Mouse (Mus musculus) bone marrow, adult 2 months (tissue): ENCODE measurements around the gene Mt1. TPM values are rescaled to one million over a fixed set of nuclear protein-coding genes. Genes with fewer than 3 reads are reported as not detected.
A peak's percentile ranks its signal among the peaks of the same experiment; 100 is the strongest.

Source experiments
- H3K27ac ChIP-seq: fragments of 200-500 bp; 2 replicates; pipeline ENCODE4 v1.5.1; 2012; ENCODE audit warnings: low read depth, mild to moderate bottlenecking, control low read depth, inconsistent platforms, low read length; ENCODE audit not compliant: control insufficient read depth, poor library complexity, insufficient read depth
- H3K4me1 ChIP-seq: fragments of 200-500 bp; 2 replicates; pipeline ENCODE4 v1.6.1; 2011; ENCODE audit warnings: low read length; ENCODE audit not compliant: control insufficient read depth, insufficient read depth
- H3K4me3 ChIP-seq: fragments of 200-500 bp; replicated peaks from 2 replicates; pipeline ENCODE3; 2011; ENCODE audit warnings: mild to moderate bottlenecking, low read depth, low read length, control low read depth; ENCODE audit not compliant: control insufficient read depth
- CTCF ChIP-seq: fragments of 200-500 bp; IDR thresholded peaks from 2 replicates; pipeline ENCODE4 v1.5.1; 2011; ENCODE audit warnings: low read length, control low read depth; ENCODE audit not compliant: control insufficient read depth, insufficient read depth
- POLR2A ChIP-seq: fragments of 200-500 bp; IDR thresholded peaks from 2 replicates; pipeline ENCODE4 v1.6.1; 2011; ENCODE audit warnings: low read depth, mild to moderate bottlenecking, control low read depth, low read length, borderline replicate concordance; ENCODE audit not compliant: control insufficient read depth
- WGBS: fragments of 180-500 bp; shearing (Covaris S2); methylation state at CpG from one replicate; pipeline ENCODE4 v1.1.7; 2018; 5-methylcytosine and 5-hydroxymethylcytosine counted together
- polyA plus RNA-seq: library from polyadenylated mRNA; stranded (reverse); fragments of >200 nt; gene quantifications from 2 replicates; pipeline ENCODE4 v1.2.4, GENCODE M21; 2011; ENCODE audit warnings: low replicate concordance; ENCODE audit not compliant: missing spikeins, insufficient read depth, insufficient read length

Mt1 gene
- polyA plus RNA-seq, 1 experiment = 700 TPM

GRCm38 (mm10) chr8:94169547-94169946 is 9.3 kb upstream of the Mt1 start:
- no peak overlapping the region for H3K4me3 ChIP-seq
- no peak for TF ChIP-seq CTCF
- no peak for TF ChIP-seq POLR2A
- H3K27ac ChIP-seq = no peak overlapping the region
- 59% methylated on average over 5 of the region's 5 CpGs for WGBS
- no peaks in the 10 kb centered on the region; the same call in 1 of the 2 replicates for H3K4me1 ChIP-seq

GRCm38 (mm10) chr8:94171321-94171755 is 7.5 kb upstream of the Mt1 start:
- WGBS = 31% methylated on average over 10 of the region's 10 CpGs
- Histone ChIP-seq H3K4me1 (no peaks in the 10 kb centered on the region; the same call in 1 of the 2 replicates), H3K27ac (no peak overlapping the region), H3K4me3 (no peak overlapping the region)
- TF ChIP-seq POLR2A = no peak
- TF ChIP-seq CTCF = no peak

GRCm38 (mm10) chr8:94172075-94172808 is 6.6 kb upstream of the Mt1 start, which contains the start of gene Mt2:
Gene Mt2, plus strand, starts transcription at chr8:94172664.
- TF ChIP-seq POLR2A (no peak), CTCF (no peak)
- WGBS = under 1% methylated on average over 56 of the region's 56 CpGs
- no peaks in the 10 kb centered on the region; the same call in 1 of the 2 replicates for H3K4me1 ChIP-seq
- H3K27ac ChIP-seq = no peak within 1 kb of the TSS
- H3K4me3 ChIP-seq = peak within 1 kb of the TSS; percentile 31

GRCm38 (mm10) chr8:94172809-94173732 is 5.8 kb upstream of the Mt1 start:
- Histone ChIP-seq H3K4me3 (peak overlapping the region; percentile 24), H3K4me1 (no peaks in the 10 kb centered on the region; the same call in 1 of the 2 replicates), H3K27ac (no peak overlapping the region)
- WGBS = 3% methylated on average over 39 of the region's 39 CpGs
- TF ChIP-seq POLR2A (no peak), CTCF (no peak)

- TF ChIP-seq CTCF (no peak), POLR2A (no peak)
- no peak overlapping the region for H3K4me3 ChIP-seq
- WGBS = 48% methylated on average over 11 of the region's 11 CpGs
- H3K4me1 ChIP-seq = no peaks in the 10 kb centered on the region; the same call in 1 of the 2 replicates
- no peak overlapping the region for H3K27ac ChIP-seq
These were observed 5.0 kb upstream of the Mt1 start for GRCm38 (mm10) chr8:94173848-94174403.

- H3K27ac ChIP-seq = no peak overlapping the region
- WGBS = 34% methylated on average over 7 of the region's 7 CpGs
- H3K4me3 ChIP-seq = no peak overlapping the region
- H3K4me1 ChIP-seq = no peaks in the 10 kb centered on the region; the same call in 1 of the 2 replicates
- no peak for TF ChIP-seq CTCF
- no peak for TF ChIP-seq POLR2A
These were observed 4.2 kb upstream of the Mt1 start for GRCm38 (mm10) chr8:94174619-94175213.

GRCm38 (mm10) chr8:94177716-94178390 is 1.0 kb upstream of the Mt1 start:
- Histone ChIP-seq H3K4me3 (no peak overlapping the region), H3K4me1 (no peaks in the 10 kb centered on the region; the same call in 1 of the 2 replicates), H3K27ac (no peak overlapping the region)
- TF ChIP-seq POLR2A (no peak), CTCF (no peak)
- 60% methylated on average over 7 of the region's 7 CpGs for WGBS
